Mouse (Mus musculus): ENCODE results near the gene Klre1. TPM values are rescaled to one million over a fixed set of nuclear protein-coding genes. Genes with fewer than 3 reads are reported as not detected.
"Not testable (repeated sequence)": the region's sequence is repeated elsewhere in the genome, so short reads cannot be mapped to it uniquely, and the experiment has no call there.

Klre1 gene
- polyA plus RNA-seq, 1 experiment = not detected

- WGBS = 85% methylated on average over 2 of the region's 2 CpGs
- TF ChIP-seq CTCF (IDR thresholded peaks at IDR 0.05; ENCODE audit: insufficient read depth, low read depth, low read length) (no peak), POLR2A (IDR thresholded peaks at IDR 0.05; ENCODE audit: insufficient read depth, low read depth, low read length) (no peak)
- Histone ChIP-seq H3K27ac (ENCODE audit: insufficient read depth, low read depth, low read length) (no peak overlapping the region), H3K4me1 (ENCODE audit: control insufficient read depth, insufficient read depth, low read length) (no peaks in the 10 kb centered on the region), H3K4me3 (ENCODE audit: insufficient read depth, low read depth, low read length) (no peak overlapping the region)
Observed at GRCm38 (mm10) chr6:129565257-129565656, 12.4 kb upstream of the Klre1 start.

DNA sequence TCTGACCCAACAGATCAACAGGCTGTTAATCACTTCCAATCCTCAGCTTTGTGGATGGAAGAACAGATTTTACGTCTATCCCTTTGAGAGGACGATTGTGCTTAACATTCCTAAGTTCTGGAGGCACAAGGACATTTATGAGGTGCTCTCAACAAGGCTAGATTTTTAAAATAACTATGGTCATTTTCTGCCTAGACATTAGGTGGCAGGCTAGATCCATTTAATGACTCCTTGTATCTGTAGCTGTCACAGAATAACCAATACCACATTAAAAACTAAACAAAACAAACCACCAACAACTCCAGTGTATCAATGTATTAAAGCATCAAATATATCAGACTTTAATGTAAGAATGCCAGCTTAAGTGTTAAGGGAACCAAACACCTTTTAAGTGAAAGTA is 2.4 kb upstream of the Klre1 start:
- TF ChIP-seq POLR2A (IDR thresholded peaks at IDR 0.05; ENCODE audit: insufficient read depth, low read depth, low read length) (no peak), CTCF (IDR thresholded peaks at IDR 0.05; ENCODE audit: insufficient read depth, low read depth, low read length) (no peak)
- 54% methylated on average over 2 of the region's 2 CpGs for WGBS
- H3K4me1 ChIP-seq (ENCODE audit: control insufficient read depth, insufficient read depth, low read length) = no peaks in the 10 kb centered on the region
- no peak overlapping the region for H3K27ac ChIP-seq (ENCODE audit: insufficient read depth, low read depth, low read length)
- no peak overlapping the region for H3K4me3 ChIP-seq (ENCODE audit: insufficient read depth, low read depth, low read length)

- 59% methylated on average over 4 of the region's 4 CpGs for WGBS
- Histone ChIP-seq H3K4me1 (ENCODE audit: control insufficient read depth, insufficient read depth, low read length) (no peaks in the 10 kb centered on the region), H3K27ac (ENCODE audit: insufficient read depth, low read depth, low read length) (no peak overlapping the region), H3K4me3 (ENCODE audit: insufficient read depth, low read depth, low read length) (no peak overlapping the region)
- TF ChIP-seq CTCF (IDR thresholded peaks at IDR 0.05; ENCODE audit: insufficient read depth, low read depth, low read length) = no peak
- no peak for TF ChIP-seq POLR2A (IDR thresholded peaks at IDR 0.05; ENCODE audit: insufficient read depth, low read depth, low read length)
Observed at GRCm38 (mm10) chr6:129581274-129581673, 3.6 kb downstream of the Klre1 start.

DNA sequence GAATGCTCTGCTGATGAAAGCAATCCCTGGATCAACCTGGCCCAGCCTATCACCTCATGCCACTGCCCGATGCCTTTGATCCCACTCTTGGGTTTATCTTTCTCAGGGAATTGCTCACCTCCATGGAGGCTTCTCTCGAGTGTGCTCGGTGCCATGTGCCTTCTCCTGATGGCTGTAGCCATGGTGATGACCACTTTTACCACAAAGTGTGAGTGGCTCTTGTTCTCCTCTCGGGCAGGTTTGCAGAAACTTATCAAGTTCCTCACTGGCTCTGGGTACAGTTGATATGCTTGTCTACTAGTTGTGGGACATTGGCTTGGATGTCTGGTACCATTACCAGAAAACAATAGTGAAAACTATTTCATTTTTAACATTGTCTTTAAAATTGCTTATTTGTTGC is 4.2 kb downstream of the Klre1 start:
- H3K4me3 ChIP-seq (ENCODE audit: insufficient read depth, low read depth, low read length) = no peak overlapping the region
- no peak overlapping the region for H3K27ac ChIP-seq (ENCODE audit: insufficient read depth, low read depth, low read length)
- TF ChIP-seq CTCF (IDR thresholded peaks at IDR 0.05; ENCODE audit: insufficient read depth, low read depth, low read length) (no peak), POLR2A (IDR thresholded peaks at IDR 0.05; ENCODE audit: insufficient read depth, low read depth, low read length) (no peak)
- H3K4me1 ChIP-seq (ENCODE audit: control insufficient read depth, insufficient read depth, low read length) = no peaks in the 10 kb centered on the region
- 85% methylated on average over 4 of the region's 4 CpGs for WGBS

GRCm38 (mm10) chr6:129583014-129583413 is 5.3 kb downstream of the Klre1 start:
- H3K4me3 ChIP-seq (ENCODE audit: insufficient read depth, low read depth, low read length) = no peak overlapping the region
- H3K4me1 ChIP-seq (ENCODE audit: control insufficient read depth, insufficient read depth, low read length) = no peaks in the 10 kb centered on the region
- TF ChIP-seq POLR2A (IDR thresholded peaks at IDR 0.05; ENCODE audit: insufficient read depth, low read depth, low read length) = no peak
- no peak for TF ChIP-seq CTCF (IDR thresholded peaks at IDR 0.05; ENCODE audit: insufficient read depth, low read depth, low read length)
- 74% methylated on average over 3 of the region's 3 CpGs for WGBS
- H3K27ac ChIP-seq (ENCODE audit: insufficient read depth, low read depth, low read length) = no peak overlapping the region

DNA sequence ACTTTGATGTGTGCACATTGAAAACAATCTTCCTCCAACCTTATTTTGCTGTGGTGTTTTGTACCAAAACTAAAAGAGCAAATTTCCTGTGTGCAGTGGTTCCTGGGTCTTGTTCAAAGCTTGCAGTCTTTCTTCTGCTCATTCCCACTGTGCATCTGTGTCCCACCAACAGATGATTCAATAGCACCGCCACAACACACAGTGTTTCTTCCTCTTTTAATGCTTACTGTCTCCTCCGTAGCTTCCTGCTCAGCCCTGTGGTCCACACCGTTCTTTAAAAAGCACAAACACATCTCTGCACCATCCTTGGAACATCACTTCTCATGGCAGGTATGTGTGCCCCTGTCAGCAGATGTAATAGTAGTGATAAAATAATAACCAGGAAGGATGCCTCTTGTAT is 13.8 kb downstream of the Klre1 start, which contains the start of gene Klrd1:
TSS of gene Klrd1 (plus strand) at position 275 of the 400 bp plus-strand sequence.
- Histone ChIP-seq H3K4me1 (ENCODE audit: control insufficient read depth, insufficient read depth, low read length) (no peaks in the 10 kb centered on the region), H3K27ac (ENCODE audit: insufficient read depth, low read depth, low read length) (no peak within 1 kb of the TSS), H3K4me3 (ENCODE audit: insufficient read depth, low read depth, low read length) (no peak within 1 kb of the TSS)
- no peak for TF ChIP-seq CTCF (IDR thresholded peaks at IDR 0.05; ENCODE audit: insufficient read depth, low read depth, low read length)
- no peak for TF ChIP-seq POLR2A (IDR thresholded peaks at IDR 0.05; ENCODE audit: insufficient read depth, low read depth, low read length)
- 55% methylated on average over 3 of the region's 3 CpGs for WGBS

- Histone ChIP-seq H3K4me1 (ENCODE audit: control insufficient read depth, insufficient read depth, low read length) (no peaks in the 10 kb centered on the region), H3K27ac (ENCODE audit: insufficient read depth, low read depth, low read length) (no peak overlapping the region), H3K4me3 (ENCODE audit: insufficient read depth, low read depth, low read length) (no peak overlapping the region)
- no peak for TF ChIP-seq POLR2A (IDR thresholded peaks at IDR 0.05; ENCODE audit: insufficient read depth, low read depth, low read length)
- no peak for TF ChIP-seq CTCF (IDR thresholded peaks at IDR 0.05; ENCODE audit: insufficient read depth, low read depth, low read length)
Observed at GRCm38 (mm10) chr6:129608372-129608771, 30.7 kb downstream of the Klre1 start.

DNA sequence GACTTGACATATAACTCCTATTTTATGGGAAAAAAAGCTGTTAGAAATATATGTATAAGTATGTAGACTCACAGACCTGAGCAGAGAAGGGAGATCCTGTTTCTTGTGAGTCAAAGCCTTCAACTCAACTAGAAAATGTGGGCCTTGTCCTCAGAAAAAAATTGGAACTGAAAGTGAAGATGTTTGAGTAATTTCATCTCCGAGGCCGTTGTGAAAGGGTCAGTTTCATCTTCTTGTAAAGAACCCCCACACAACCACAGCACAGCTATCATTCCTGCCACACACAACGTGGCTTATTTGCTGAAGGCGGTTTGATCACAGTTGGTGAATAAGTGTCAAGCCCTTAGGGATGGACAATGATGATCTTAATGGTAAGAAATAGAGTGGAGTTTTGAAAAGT is 46.0 kb downstream of the Klre1 start, which contains the start of gene Klrk1:
TSS of gene Klrk1 (minus strand) at position 130 of the 400 bp plus-strand sequence.
- 77% methylated on average over 4 of the region's 4 CpGs for WGBS
- TF ChIP-seq CTCF (IDR thresholded peaks at IDR 0.05; ENCODE audit: insufficient read depth, low read depth, low read length) (no peak), POLR2A (IDR thresholded peaks at IDR 0.05; ENCODE audit: insufficient read depth, low read depth, low read length) (no peak)
- H3K27ac ChIP-seq (ENCODE audit: insufficient read depth, low read depth, low read length) = no peak within 1 kb of the TSS
- no peaks in the 10 kb centered on the region for H3K4me1 ChIP-seq (ENCODE audit: control insufficient read depth, insufficient read depth, low read length)
- H3K4me3 ChIP-seq (ENCODE audit: insufficient read depth, low read depth, low read length) = no peak within 1 kb of the TSS

DNA sequence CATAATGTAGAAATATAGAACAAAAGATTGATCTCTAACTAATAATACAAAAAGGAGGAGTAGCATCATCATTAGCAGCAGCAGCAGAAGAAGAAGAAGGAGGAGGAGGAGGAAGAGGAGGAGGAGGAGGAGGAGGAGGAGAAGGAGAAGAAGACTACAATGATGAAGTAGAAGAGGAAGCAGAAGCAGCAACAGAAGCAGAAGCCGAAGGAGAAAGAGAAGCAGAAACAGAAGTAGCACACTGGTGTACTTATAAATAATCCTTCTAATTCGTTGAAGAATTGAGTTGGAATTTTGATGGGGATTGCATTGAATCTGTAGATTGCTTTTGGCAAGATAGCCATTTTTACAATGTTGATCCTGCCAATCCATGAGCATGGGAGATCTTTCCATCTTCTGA is 53.3 kb downstream of the Klre1 start:
- 91% methylated on average over 2 of the region's 2 CpGs for WGBS
- H3K27ac ChIP-seq (ENCODE audit: insufficient read depth, low read depth, low read length); H3K4me1 ChIP-seq (ENCODE audit: control insufficient read depth, insufficient read depth, low read length); H3K4me3 ChIP-seq (ENCODE audit: insufficient read depth, low read depth, low read length): not testable (repeated sequence)

Other genes starting within 250 kb of the Klre1 start
- not detected in 2 replicates for gene 4922502D21Rik, start 246.1 kb upstream of the Klre1 start, polyA plus RNA-seq (2012; ENCODE audit: insufficient read depth, insufficient read length, low replicate concordance, missing spikeins)
- gene Clec12a, start 235.2 kb upstream of the Klre1 start, polyA plus RNA-seq (2012; ENCODE audit: insufficient read depth, insufficient read length, low replicate concordance, missing spikeins) = not detected in 2 replicates
- gene Clec12b, start 192.0 kb upstream of the Klre1 start, polyA plus RNA-seq (2012; ENCODE audit: insufficient read depth, insufficient read length, low replicate concordance, missing spikeins) = not detected in 2 replicates
- not detected in 2 replicates for gene Clec1b, start 180.6 kb upstream of the Klre1 start, polyA plus RNA-seq (2012; ENCODE audit: insufficient read depth, insufficient read length, low replicate concordance, missing spikeins)
- not detected in 2 replicates for gene Clec9a, start 169.0 kb upstream of the Klre1 start, polyA plus RNA-seq (2012; ENCODE audit: insufficient read depth, insufficient read length, low replicate concordance, missing spikeins)
- gene Clec1a, start 125.9 kb upstream of the Klre1 start, polyA plus RNA-seq (2012; ENCODE audit: insufficient read depth, insufficient read length, low replicate concordance, missing spikeins) = not detected in 2 replicates
- not detected in 2 replicates for gene Olr1, start 70.7 kb upstream of the Klre1 start, polyA plus RNA-seq (2012; ENCODE audit: insufficient read depth, insufficient read length, low replicate concordance, missing spikeins)
- gene Tmem52b, start 65.3 kb upstream of the Klre1 start, polyA plus RNA-seq (2012; ENCODE audit: insufficient read depth, insufficient read length, low replicate concordance, missing spikeins) = not detected in 2 replicates
- 169 TPM in 1 of 2 replicates, not detected in the other for gene Gabarapl1, start 44.7 kb upstream of the Klre1 start, polyA plus RNA-seq (2012; ENCODE audit: insufficient read depth, insufficient read length, low replicate concordance, missing spikeins)
- gene Klrd1, start 13.9 kb downstream of the Klre1 start, polyA plus RNA-seq (2012; ENCODE audit: insufficient read depth, insufficient read length, low replicate concordance, missing spikeins) = not detected in 2 replicates
- not detected in 2 replicates for gene Klrk1, start 46.0 kb downstream of the Klre1 start, polyA plus RNA-seq (2012; ENCODE audit: insufficient read depth, insufficient read length, low replicate concordance, missing spikeins)
- not detected in 2 replicates for gene Klrc3, start 65.4 kb downstream of the Klre1 start, polyA plus RNA-seq (2012; ENCODE audit: insufficient read depth, insufficient read length, low replicate concordance, missing spikeins)
- gene Klrc2, start 82.8 kb downstream of the Klre1 start, polyA plus RNA-seq (2012; ENCODE audit: insufficient read depth, insufficient read length, low replicate concordance, missing spikeins) = not detected in 2 replicates
- not detected in 2 replicates for gene Klrc1, start 101.1 kb downstream of the Klre1 start, polyA plus RNA-seq (2012; ENCODE audit: insufficient read depth, insufficient read length, low replicate concordance, missing spikeins)
- not detected in 2 replicates for gene Klri1, start 139.2 kb downstream of the Klre1 start, polyA plus RNA-seq (2012; ENCODE audit: insufficient read depth, insufficient read length, low replicate concordance, missing spikeins)
- not detected in 2 replicates for gene Klri2, start 162.6 kb downstream of the Klre1 start, polyA plus RNA-seq (2012; ENCODE audit: insufficient read depth, insufficient read length, low replicate concordance, missing spikeins)
- not detected in 2 replicates for gene Gm156, start 206.4 kb downstream of the Klre1 start, polyA plus RNA-seq (2012; ENCODE audit: insufficient read depth, insufficient read length, low replicate concordance, missing spikeins)

Measured in olfactory bulb, adult 2 months (tissue).